Mouse (Mus musculus) neutrophil, adult 5-6 weeks (primary cell): ENCODE data around the gene Kcnj9. TPM values are rescaled to one million over a fixed set of nuclear protein-coding genes. Genes with fewer than 3 reads are reported as not detected.

ENCODE experiments used
- ATAC-seq: fragments of 151-379, 151-347 bp; 2 replicates; pipeline ENCODE4 v1.8.0; 2017; ENCODE audit warnings: mild to moderate bottlenecking, moderate TSS enrichment; ENCODE audit not compliant: insufficient number of reproducible peaks, poor library complexity, low FRiP score, severe bottlenecking; ENCODE audit errors: extremely low read depth
- total RNA-seq: library from RNA; stranded (forward); fragments of 200-1000 nt; gene quantifications from 2 replicates; pipeline ENCODE4 v1.2.3, GENCODE M21; 2017

Kcnj9 gene
- total RNA-seq, 1 experiment from 2014 or later = not detected

DNA sequence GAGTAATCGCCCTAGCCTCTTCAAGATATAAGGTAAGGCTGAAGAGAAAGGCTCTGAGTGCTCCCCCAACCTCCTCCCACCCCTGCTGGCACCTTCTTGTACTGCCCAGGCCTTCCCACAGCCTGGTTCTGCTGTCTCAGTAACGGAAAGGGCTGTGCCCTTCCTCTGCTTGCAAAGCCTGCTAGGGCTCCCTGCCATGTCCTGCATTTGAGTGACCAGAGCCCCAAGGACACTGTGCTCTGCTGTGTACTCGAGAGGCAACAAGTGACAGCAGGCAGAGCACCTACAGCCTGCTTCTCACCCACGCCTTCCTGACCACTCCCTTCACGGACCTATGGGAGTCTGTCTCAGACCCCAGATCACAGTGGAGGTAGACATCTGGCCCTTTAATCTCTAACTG, 28.9 kb downstream of the Kcnj9 start:
- ATAC-seq = no peak

DNA sequence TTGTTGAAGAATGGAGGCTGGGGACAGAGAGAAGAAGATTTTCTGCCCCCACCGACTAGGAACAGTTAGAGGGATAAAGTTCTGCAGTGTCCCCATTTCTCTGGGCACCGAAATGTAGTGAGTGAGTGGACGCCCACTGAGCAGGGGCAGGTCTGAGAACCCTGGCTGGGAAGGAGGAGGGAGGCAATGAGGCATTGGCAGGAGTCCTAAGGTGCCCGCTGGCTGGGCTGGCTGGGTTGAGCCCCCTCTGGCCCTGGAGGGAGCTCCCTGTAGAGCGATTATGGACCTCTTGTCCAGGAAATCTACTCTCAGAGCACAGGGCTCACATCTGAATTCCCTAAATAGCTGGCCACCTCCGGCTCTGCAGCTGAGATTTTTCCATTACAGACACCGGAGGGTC, 29.6 kb downstream of the Kcnj9 start:
- no peak for ATAC-seq

DNA sequence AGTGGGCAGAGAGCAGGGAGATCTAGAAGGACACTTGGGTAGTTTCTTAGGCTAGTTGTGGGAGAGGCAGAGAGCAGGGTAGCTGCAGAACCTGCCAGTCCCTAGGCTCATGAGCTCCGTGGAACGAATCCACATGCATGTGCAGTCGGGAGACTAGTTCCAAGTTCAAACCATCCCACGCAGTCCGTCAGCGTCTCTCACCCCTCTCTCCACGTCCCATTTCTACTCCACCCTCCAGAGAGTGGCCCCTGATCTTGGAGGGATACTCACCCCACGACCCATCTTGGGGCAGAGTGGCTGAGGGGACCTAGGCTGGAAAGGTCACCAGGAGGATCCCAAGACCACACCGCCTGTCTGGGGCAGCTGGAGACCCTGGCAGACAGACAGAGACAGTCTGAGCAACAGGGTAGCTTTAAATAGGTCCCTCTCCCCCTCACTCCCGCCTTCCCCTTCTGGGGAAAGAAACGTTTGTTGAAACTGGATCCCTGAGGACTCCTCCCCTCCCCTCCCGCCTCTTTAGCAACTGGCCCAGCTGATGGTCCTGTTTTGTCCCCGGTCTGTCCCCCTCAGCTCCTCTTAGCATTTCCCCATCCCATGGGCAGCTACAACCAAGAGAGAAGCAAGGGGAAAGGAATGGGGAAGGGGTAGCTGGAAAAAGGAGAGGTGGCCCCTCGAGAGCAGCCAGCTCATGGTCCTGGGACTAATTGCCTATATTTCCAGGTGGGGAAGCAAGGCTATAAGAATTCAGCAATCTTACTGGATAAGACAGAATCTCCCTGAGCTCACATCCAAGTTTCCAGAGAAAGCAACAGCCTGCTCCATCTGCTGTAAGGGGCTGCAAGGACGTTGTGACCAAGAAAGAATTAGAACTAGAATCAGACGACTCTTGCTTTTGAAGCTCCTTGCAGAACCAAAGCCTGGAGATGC, 31.2 kb downstream of the Kcnj9 start, which contains the start of gene Atp1a2:
Atp1a2 (minus strand) TSS at position 454 of the 927 bp plus-strand sequence.
- ATAC-seq = no peak

DNA sequence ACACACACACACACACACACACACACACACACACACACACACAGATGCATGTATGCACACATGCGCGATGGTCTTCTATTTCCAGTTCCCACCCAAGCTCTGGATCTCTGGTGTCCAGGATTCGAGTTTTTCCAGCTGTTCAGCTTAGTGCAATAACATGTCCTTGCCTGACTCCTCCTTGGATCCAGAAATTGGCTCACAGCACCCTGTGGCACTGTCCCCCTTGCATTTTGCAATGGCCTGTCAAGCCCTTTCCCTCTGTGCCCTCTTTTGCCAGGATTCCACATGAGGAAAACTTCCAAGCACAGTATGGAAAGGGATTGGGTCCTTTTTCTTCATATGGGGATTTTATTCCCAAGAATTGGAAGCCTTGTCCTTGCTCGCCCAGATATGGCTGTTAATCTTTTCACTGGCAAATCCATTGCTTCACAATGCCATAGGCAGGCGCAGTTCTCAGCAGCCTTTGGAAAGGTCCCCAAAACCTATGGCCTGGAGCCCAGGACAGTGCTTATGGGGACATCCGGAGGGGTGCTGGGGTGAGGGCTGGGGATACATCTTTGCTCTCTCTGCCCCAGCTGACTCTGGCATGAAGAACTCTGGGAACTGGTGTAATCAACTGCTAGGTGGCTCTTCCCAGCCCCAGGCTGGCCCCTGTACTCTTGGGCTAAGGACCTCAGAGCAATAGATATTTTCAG, 32.2 kb downstream of the Kcnj9 start:
- no peak for ATAC-seq

DNA sequence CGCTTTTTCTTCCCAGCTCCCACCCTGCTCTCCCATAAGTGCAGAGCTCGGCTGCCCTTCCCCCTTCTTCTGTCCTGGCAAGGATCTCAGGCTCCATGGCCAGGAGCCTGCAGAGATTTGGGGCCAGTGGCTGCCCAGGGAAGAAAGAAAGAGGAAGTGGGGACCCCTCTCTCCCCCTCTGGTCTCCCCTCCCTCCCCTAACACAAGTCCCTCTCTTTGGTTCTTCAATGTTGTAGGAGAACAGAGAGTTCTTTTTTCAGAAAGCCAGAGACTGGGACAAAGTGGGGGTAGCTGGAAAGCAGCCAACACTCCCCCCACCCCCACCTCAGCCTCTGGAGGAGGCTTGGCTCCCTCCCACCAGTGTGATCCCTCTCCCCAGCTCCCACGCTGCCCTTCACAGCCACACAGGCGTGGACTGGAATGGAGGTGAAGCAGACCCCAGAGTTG, 33.3 kb downstream of the Kcnj9 start:
- no peak for ATAC-seq

DNA sequence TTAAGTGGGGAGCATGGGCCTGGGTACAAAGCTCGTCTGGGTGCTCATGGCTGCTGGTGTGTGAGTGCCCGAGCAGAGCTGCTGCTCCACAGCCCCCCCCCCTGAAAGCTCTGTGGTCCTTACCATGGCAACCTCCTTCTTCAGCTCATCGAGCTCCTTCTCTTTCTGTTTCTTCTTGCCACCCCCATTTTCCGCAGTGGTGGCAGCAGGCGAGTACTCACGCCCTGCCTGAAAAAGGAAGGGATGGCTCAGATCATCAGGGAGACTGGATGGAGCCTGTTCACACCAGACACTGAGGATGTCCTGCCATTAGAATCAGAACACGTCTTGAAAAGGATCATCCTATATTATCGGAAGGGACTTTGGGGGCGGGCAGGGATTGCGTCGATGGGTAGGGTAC, 35.7 kb downstream of the Kcnj9 start:
- ATAC-seq = no peak

DNA sequence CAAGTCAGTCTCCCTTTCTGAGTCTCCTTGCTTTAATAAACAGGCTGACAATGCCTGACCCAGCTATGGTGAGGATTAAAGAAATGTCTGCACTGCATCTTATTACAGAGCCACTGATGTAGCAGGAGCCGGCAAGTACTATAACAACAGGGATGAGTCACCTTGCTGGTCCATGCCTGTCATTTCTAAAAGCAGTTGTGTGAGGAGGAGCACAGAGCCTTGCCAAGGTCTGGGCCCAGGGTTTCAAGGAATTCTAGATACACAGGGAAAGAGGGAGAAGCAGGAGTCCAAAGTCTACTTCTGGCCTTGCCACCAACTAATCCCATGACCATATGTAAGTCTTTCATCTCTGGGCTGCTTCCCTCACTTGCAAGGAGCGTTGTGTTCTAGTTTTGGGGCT, 36.2 kb downstream of the Kcnj9 start:
- ATAC-seq = no peak

DNA sequence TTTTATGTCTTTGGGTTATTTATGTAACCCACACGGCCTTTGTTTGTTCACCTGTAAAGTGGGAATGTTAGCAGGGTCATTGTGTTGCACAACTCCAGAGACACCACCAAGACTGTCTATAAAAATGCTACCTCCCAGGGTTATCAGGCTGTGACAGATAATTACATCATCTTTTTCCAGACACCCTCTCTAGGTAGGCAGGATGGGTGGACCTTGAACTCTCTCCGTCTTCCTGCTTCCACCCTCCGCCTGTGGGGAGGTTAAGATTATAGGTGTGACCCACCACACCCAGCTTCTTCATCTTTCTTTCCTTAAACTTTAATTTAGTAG, 39.5 kb downstream of the Kcnj9 start:
- ATAC-seq = no peak

DNA sequence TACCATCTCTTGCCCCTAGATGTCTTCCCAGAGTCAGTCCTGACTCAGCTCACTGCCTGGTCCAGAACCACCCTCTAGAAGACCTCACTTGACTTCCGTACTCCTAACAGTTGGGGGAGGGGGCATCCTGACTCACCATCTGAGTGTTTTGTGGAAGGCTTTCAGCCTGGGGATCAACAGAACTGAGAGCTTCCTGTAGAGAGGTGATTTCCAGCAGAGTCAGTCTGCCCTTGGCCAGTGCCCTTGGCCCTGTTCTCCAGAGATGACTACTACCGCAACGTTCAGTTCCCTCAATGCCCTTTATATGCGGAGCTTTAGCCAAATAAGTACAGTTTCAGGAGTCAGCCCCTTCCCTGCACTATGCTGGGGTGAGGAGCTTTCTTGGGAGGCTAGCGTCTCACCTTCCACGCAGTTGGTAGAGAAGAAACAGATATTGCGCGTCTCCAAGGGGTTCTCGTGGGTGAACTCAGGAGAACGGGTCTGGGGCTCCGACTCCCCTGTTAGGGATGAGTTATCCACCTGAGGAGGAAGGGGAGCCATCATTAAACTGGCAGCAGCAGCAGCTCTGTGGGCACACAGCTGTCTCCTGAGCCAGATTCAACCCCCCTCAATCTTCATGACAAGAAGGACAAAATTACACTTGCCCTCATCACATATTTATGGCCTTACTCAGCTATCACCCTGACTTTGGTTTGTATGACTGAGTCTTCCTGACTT, 40.1 kb downstream of the Kcnj9 start:
- no peak for ATAC-seq

DNA sequence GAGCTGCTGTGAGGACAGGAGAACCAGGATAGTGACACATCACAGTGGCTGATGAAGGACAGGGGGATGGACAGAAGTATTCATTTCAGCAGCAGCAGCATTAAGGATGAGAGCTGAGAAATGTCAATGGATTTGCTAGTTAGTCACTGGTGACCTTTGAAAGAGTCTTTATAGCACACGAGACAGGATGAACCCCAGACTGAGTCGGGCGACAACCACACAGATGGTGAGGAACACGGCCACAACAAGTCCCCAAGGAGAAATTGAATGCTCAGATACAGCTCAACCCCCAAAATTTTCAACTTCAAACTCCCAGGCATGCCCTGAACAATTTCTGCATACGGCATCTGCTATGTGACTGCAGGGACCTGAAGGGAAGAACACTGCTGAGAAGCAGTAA, 42.4 kb downstream of the Kcnj9 start:
- no peak for ATAC-seq

DNA sequence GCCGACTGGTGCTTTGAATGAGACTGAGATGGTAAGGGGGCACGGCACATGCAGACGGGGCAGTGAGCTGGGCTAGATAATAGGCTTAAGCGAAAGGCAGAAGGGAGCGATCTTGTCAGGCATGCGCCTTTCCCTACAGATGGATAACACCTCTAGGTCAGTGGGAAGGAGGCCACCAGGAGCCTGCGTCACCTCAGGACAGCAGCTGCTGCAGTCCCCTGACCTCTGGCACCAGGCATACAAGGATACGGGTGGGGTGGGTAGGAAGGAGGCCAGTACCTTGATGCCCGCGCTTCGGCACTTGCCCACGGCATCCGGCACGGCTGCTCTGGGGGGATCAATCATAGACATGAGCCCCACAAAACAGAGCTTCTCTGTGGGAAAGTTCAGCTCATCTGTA, 44.9 kb downstream of the Kcnj9 start:
- ATAC-seq = no peak

DNA sequence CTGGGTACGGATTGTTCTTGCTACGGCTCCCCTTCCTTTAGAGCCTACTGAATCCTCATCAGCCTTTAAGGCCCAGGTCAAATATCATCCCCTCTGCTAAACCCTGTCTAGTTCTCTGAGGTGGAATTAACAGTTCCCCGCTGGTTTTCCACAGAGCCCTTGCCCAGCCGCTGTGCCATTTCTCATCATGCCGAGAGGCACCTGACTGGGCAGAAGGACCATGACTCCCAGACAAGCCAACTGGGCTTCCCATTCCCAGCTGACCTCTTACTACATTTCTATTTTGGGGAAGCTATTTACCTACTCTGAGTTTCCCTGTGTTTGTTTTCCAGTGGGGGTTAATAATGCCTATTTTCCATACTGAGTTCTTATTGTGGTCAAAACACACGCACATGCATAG, 46.0 kb downstream of the Kcnj9 start:
- ATAC-seq = no peak

DNA sequence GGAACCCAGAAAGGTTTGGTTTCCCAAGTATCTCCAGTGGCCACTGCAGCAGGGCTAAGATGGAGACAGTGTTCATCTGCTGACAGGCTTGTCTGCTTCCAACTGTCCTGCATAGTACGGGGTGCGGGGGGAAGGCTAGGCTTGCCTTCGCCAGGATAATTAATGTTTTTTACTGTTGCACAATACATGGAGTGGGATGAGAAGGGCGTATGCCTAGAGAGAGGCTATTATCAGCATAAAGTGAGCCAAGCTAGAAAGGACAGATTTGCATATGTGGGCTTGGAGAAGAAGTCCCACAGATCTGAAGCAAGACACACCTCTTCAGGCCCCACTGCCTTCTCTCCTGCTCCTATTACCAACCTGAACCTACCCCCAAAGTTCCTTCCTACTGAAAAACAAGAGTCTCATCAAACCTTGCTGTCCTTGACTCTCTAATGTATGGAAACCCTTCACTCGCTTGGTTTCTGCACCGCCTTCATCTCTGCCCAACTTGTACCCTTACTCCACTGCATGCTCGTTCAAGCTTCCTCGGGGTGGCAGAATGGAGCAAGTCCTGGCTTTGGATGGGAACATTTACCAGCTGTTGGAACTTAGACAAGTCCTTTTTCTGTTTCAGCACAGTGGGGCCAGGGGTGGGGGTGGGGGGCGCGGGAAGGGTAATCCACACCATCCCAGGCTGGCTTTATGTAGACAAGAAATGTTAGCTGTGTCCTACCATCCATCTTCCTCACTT, 47.4 kb downstream of the Kcnj9 start:
- no peak for ATAC-seq

DNA sequence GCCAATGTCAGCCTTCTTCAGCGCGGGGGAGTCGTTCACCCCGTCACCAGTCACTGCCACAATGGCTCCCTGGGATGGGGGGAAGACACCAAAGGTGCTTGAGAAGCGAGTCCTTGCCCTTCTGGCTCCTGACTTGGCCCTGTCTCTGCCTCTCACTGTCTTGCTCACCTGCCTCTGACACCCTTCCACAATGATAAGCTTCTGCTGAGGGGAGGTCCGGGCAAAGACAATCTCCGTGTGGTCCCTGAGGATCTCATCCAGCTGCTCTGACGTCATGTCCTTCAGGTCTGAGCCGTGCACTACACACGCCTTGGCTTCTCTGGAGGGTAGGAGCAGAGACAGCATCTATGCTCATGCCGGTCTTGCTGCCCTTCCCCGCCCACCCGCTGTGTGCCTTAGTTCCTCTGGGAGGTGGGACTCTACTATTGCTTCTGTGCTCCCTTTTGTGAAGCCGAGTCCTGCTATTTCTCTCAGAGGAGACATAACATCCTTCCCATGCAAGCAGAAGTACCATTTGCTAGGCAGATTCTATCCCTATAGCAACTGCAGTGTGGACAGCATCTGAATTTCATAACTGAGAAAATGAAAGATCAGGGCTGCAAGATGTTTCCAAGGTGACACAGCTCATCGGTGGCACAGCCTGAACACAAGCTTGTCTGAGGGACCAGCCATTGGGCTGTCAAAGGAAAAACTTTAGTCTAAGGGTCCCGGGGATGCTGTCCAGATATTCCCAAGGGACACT, 49.2 kb downstream of the Kcnj9 start:
- ATAC-seq = no peak

DNA sequence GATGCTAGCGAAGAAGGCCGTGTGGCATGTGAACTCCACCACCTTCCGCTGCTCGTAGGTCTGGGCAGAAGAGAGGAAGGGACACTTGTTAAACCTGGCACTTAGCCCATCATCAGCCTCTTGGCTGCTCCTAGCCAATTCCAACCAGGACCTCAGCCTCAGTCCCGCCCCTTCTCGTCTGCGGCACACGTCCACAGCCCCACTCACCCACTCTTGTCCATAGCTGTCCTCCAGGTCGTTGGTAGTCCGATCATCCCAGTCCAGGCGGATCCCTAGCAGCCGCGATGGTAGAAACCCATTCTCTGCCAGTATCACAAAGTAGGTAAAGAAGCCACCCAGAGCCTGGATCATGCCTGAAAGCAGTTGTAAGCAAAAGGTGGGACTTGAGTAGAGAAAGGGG, 50.8 kb downstream of the Kcnj9 start:
- ATAC-seq = no peak

DNA sequence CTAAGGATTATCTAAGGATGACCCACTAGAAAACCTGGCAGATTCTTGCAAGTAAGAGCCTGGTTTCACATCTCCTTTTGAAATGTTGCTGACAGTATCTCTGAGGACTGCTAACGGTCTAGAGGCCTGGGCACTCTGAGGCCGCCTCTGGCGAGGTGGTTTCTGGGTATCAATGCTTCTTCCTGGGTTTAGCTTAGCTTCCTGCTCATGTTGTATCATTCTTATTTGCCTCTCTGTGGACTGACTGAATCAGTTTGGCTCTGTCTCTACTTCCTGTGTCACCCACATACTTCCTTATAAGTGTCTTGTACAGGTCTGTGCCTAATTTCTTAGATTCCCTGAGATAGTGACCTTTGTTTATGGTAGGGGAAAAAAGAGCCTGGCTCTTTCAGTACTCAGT, 51.9 kb downstream of the Kcnj9 start:
- peak; percentile 87 for ATAC-seq

DNA sequence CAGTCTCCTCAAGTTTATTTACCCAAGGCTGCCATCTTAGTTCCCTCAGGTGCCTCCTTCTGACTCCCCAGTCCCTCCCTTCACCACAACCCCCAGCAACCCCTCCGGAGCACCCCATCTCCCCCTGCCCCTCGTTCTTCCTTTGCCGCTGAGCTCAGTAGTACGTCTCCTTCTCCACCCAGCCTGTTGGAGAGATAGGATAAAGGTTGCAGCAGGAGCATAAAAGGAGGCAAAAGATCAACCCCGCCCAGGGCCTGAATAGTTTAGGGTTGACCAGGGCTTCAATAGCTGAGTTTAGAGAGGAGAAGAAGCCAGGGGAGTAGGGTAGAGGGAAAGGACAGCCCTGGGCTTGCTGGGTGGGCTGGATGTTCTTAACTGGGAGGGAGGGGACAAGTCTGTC, 54.6 kb downstream of the Kcnj9 start:
- ATAC-seq = no peak

DNA sequence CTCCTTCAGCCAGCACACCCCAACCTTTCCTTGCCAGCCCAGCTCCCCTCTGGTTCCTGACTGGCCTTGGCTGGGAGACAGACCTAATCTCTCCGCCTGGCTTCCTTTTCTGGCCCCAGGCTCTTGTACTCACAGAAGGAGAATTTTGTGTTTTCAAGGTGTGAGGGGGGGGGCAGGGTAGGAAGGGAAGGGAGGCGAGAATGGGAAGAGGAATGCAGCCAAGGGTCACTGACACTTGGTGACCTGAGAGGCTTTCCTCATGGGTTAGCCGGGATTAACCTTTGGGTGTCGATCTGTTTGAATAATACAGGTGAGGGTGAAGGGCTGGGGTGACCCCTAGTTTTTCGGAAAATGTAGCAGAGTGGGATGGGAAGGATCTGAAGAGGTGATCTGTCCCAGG, 55.0 kb downstream of the Kcnj9 start:
- no peak for ATAC-seq
